Mouse (Mus musculus): Measurements from ENCODE around the gene Dlg2. TPM values are rescaled to one million over a fixed set of nuclear protein-coding genes. Genes with fewer than 3 reads are reported as not detected.

Gene Dlg2
- total RNA-seq, 2 experiments from 2014 or later = 277 to 316 TPM

- DNase-seq (ENCODE audit: low spot score in 2 of 2) = no peak
- intact Hi-C loops (cut with DNase I) = no loop called here
Observed at GRCm38 (mm10) chr7:92493521-92493920, 2017.0 kb downstream of the Dlg2 start.

Other genes with a start within 250 kb of the Dlg2 start
- not detected for gene Ccdc83, start 210.9 kb upstream of the Dlg2 start, total RNA-seq (2021)
- 100 to 1,000 TPM in 1 of 2 experiments, 10 to 100 TPM in 1; 99.1 to 108 TPM for gene Sytl2, start 174.4 kb upstream of the Dlg2 start, total RNA-seq (2021)
- gene Ccdc89, start 50.1 kb upstream of the Dlg2 start, total RNA-seq (2021) = under 1 TPM; 0.79 to 0.94 TPM
- gene Crebzf, start 33.9 kb upstream of the Dlg2 start, total RNA-seq (2021) = 10 to 100 TPM; 72.3 to 88.7 TPM
- gene Tmem126a, start 19.4 kb upstream of the Dlg2 start, total RNA-seq (2021) = 10 to 100 TPM; 38.2 to 39.1 TPM
- gene Tmem126b, start 671 bp upstream of the Dlg2 start, total RNA-seq (2021) = 10 to 100 TPM; 22.8 to 25.1 TPM

Data from left cerebral cortex, postnatal 36 days (tissue).